Mouse (Mus musculus): ENCODE data around the gene Ppa1.
A peak's percentile ranks its signal among the peaks of the same experiment; 100 is the strongest.

Ppa1 gene

DNA sequence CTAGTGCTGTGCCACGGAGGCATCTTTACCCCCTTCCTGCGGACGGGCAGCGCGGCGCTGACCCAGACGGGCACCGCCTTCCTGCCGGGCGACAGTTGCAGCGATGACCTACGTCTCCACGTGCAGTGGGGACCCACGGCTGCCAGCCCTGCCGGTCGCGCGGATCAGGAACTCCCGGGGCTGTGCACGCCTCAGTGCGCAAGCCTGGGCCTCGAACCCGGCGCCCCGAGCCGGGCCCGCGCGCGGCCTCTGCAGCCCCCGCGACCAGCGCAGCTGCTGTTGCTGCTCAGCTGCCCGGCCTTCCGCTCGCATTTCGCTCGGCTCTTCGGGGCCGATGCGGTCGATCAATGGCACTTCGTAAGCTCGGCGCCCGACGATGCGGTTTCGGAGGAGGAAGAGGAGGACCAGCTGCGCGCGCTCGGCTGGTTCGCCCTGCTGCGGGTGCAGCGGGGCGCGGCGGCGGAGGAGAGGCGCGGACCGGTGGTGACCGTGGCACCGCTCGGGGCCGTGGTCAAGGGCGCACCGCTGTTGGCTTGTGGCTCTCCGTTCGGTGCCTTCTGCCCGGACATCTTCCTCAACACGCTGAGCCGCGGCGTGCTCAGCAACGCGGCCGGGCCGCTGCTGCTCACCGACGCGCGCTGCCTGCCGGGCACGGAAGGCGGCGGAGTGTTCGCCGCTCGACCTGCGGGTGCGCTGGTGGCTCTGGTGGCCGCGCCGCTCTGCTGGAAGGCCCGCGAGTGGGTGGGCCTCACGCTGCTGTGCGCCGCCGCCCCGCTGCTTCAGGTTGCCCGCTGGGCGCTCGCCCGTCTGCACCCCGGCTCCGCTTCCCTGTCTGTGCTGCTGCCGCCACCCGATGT is 47.6 kb downstream of the Ppa1 start:
- DNase-seq (ENCODE audit: low spot score in 2 of 2), result peak; percentile 37 to 80

DNA sequence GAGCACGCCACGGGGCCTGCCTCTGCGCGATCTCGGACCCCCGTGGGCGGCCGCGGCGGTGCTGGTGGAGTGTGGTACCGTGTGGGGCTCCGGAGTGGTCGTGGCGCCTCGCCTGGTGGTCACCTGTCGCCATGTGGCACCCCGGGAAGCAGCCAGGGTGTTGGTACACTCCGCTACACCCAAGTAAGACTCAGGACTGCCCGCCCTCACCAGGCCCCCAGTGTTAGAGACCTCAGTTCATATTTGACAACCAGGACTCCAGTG is 48.1 kb downstream of the Ppa1 start:
- peak in 1 of 2 experiments; percentile 70 for DNase-seq (ENCODE audit: low spot score in 2 of 2)

GRCm38 (mm10) chr10:61697028-61697427 is 48.7 kb downstream of the Ppa1 start:
- DNase-seq (ENCODE audit: low spot score in 2 of 2), result no peak

- DNase-seq (ENCODE audit: low spot score in 2 of 2), result no peak
These were observed 56.3 kb downstream of the Ppa1 start for GRCm38 (mm10) chr10:61704663-61705062.

DNA sequence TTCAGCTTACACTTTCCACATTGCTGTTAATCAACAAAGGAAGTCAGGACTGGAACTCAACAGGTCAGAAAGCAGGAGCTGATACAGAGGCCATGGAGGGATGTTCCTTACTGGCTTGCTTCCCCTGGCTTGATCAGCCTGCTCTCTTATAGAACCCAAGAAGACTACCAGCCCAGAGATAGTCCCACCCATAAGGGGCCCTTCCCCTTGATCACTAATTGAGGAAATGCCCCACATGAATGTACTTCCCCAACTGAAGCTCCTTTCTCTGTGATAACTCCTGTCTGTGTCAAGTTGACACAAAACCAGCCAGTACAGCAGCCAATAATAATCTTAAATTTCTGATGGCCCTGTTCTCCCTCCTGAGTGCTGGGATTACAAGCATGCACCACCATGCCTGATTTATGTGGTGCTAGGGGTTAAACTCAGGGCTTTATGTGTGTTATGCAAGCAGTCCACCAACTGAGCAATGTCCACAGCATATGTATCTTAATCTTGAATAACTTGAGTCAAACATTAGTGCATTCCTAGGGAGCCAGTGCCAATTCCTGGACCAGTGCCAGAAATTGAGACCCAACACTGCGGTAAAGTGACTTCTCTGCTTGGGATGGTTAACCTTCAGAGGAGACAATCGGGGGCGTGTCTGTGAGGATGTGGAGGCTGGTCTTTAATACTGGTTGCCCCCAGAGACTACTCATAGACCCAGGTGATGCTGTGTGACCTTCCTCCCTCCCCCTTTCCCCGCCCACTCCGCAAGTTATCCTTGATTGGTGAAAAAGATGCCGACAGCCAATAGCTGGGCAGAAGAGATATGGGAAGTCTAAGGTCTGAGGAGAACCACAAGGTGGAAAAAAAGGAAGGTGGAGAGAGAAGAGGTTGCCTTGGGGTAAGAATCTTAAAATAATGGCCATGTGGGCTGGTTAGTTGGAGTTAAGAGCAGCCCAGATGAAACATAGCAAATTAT is 58.3 kb downstream of the Ppa1 start:
- no peak for DNase-seq (ENCODE audit: low spot score in 2 of 2)

DNA sequence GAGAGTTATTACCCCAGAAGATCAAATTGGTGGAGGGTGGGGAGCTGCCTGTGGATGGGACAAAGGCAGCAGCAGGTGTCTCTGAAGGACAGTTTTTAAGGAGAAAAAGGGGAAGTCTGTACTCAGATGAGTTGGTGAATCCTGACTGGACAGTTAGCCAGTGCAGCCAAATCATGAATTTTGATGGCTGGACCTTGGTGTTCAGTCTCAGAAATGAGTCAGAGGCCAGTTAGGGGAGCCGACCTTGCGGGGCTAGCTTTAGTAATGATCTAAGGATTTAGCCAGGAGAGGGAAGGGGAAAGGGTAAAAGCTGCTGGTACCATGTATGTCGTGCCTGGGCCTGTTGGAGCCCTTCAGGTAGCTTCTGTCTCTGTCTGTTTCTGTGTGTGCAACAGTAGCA is 65.2 kb downstream of the Ppa1 start:
- no peak for DNase-seq (ENCODE audit: low spot score in 2 of 2)

DNA sequence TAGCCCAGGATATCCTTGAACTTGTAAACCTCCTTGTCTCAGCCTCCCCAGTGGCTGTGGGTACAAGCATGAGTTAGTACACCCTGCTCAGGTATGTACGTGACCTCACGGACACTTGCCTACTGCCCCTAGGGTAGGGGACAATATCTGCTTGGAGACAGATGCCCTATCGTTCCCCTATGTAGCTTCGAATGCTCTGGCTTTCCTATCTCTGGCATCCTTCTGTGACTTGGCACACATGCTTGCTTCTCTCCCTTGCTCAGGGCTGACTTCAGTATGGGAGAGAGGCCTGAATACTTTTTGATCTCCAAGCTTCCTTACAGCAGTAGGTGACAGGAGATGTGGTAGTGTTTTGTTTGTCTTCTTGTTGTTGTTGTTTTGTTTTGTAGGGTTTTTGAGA is 65.8 kb downstream of the Ppa1 start:
- DNase-seq (ENCODE audit: low spot score in 2 of 2), result no peak

GRCm38 (mm10) chr10:61714771-61715461 is 66.6 kb downstream of the Ppa1 start, which contains the start of gene Aifm2:
Gene Aifm2 (plus strand): TSS chr10:61715263.
- peak; percentile 59 to 81 for DNase-seq (ENCODE audit: low spot score in 2 of 2)

DNA sequence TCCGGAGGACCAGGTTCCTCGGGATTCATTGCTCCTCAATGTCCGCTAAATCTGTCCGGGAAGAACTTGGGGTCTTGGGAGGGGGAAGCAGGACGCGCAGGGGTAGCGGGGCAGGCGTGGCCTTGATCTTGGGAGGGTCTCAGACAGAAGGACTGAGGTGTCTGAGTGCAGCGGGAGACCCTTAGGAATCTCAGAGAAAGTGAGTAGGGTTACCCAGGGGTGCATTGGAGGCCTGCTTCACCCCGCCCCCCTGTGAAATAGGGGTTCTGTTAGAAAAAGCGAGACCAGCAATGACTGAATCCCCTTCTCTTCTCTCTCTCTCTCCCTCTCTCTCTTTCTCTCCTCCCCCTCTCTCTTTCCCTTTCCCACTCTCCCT is 67.1 kb downstream of the Ppa1 start:
- DNase-seq (ENCODE audit: low spot score in 2 of 2), result no peak

DNA sequence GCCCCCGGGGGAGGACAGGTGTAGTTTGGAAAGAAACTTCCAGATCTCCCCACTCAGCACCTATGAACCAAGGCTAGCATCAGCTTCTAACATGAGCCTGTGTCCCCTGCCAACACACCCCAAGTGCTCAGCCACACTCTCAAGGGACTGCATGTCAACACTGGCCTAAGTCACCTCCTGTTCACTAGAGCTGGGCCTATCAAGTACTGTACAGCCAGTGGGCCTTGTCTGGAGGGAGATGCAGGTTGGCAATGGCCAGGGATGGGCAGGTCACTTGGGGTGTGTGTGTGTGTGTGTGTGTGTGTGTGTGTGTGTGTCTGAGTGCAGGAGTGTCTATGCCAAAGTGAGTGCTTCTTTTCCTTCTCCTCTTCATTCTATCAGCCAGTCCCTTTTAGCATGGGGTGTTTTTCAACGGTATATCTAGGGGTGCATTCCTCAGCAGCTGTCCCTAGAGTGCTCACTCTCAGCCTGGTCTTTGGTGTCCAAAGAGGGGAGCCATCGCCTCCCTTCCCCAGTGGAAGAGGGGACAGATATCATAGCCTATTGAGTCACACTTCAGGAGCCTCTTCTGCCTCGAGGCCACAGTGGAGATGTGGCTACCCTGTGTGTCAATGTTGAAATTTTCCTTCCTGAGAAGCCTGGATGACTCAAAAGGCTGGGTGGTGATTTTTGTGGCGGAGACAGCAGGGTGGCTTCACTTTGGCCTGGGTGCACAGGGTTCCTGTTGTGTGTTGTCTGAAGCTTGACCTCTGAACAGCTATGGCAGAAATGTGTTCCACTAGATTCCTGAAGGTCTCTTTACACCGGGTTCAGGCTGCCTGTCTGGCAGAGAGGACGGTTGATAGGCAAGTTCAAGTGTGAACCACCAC is 67.9 kb downstream of the Ppa1 start:
- no peak for DNase-seq (ENCODE audit: low spot score in 2 of 2)

DNA sequence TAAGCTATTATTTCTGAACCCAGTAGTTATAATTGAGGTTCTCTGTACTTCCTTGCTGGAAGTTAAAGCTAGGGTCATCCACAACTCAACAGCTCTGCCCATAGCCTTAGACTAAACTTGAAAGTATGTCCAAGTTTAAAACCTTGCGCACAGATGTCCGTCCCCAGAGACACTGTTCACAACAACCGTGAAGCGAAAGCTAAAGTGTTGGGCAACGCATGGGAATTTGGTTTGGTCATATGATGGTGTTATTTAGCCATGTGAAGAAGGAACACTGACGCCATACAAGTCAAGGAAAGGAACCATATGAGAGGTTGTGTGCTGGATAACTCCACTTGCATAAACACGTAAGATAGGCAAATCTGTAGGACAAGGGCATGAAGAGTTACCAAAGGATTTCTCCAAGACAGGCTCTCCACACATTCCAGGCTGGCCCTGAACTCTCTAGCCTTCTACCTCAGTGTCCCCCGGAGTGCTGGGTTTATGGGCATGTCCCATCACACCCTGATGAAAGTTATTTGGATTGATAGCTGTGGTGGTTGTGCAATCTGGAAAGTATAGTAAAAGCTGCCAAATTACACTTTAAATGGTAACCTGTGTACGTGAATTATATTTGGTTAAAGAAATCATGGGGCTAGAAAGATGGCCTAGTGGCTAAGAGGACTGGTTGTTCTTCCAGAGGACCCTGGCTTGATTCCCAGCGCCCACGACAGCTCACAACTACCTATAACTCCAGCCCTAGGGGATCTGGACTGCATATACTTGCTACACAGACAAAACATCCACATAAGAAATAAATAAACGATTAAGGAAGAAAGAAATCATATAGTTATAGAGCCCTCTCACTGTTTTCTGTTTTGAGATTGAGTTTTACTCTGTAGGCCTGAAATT is 69.3 kb downstream of the Ppa1 start:
- DNase-seq (ENCODE audit: low spot score in 2 of 2), result no peak

DNA sequence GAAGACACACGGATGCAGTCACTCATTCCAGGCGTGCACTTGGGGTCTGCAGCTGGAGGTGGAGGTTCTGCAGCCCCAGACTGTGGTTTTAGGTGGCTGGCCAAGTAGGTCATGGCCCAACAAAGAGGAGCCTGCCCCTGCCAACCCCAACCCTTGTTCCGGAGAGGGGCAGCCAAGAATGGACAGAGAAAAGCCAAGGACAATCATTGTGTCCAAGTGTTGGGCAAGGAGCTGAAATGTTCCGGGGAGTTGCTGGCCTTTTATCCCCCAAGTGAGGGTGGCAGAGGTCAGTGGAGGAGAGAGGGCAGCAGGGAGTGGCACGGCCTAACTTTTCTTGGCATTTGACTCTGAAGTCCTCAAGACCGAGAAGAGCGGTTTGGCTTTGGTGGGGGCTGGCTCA is 72.0 kb downstream of the Ppa1 start:
- DNase-seq (ENCODE audit: low spot score in 2 of 2), result no peak

DNA sequence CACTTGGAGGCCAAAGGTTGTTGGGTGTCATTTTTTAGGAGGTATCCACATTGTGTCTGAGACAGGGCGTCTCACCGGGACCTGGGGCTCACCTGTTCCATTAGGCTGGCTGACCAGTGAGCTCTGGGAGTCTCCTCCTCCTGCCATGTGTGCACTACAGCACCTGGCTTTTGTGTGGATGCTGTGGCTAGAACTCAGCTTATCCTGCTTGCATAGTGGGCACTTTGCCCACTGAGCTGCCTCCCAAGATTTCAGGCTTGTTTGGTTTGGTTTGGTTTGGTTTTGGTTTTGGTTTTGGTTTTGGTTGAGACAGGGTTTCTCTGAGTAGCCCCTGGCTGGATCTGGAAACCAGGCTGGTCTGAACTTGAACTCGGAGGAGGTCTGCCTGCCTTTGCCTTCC is 73.9 kb downstream of the Ppa1 start:
- no peak for DNase-seq (ENCODE audit: low spot score in 2 of 2)

- no peak for DNase-seq (ENCODE audit: low spot score in 2 of 2)
These were observed 74.9 kb downstream of the Ppa1 start for GRCm38 (mm10) chr10:61723271-61723670.
